Mouse (Mus musculus): Measurements from ENCODE around the gene Rnase10. TPM values are rescaled to one million over a fixed set of nuclear protein-coding genes. Genes with fewer than 3 reads are reported as not detected.

Gene Rnase10
- total and polyA plus RNA-seq, 2 experiments from 2014 or later: not detected

- TF ChIP-seq CTCF (IDR thresholded peaks at IDR 0.05): no peak
- DNase-seq (ENCODE audit: low spot score): no peak
- Histone ChIP-seq H3K27me3 (ENCODE audit: insufficient read depth, low read length) (no peaks in the 10 kb centered on the region), H3K9ac (replicated peaks; ENCODE audit: low read length, poor library complexity, severe bottlenecking) (no peak overlapping the region), H3K4me1 (ENCODE audit: insufficient read depth, low read length) (no peaks in the 10 kb centered on the region), H3K36me3 (ENCODE audit: insufficient read depth, low read length) (no peaks in the 10 kb centered on the region), H3K4me2 (ENCODE audit: low read depth, low read length, poor library complexity, severe bottlenecking) (no peak overlapping the region), H3K27ac (ENCODE audit: low read depth, low read length) (no peak overlapping the region), H3K4me3 (ENCODE audit: low read depth, low read length) (no peak overlapping the region), H3K9me3 (ENCODE audit: low read length) (no peaks in the 10 kb centered on the region)
- WGBS: 31% methylated on average over 13 of the region's 13 CpGs
- ATAC-seq (ENCODE audit: low FRiP score): no peak
Observed at GRCm38 (mm10) chr14:51054243-51055237, 47.0 kb downstream of the Rnase10 start.

GRCm38 (mm10) chr14:51057401-51057831 lies 49.9 kb downstream of the Rnase10 start, which contains the start of gene Rnase12:
TSS of gene Rnase12 (minus strand) at chr14:51057661.
- no peaks in the 10 kb centered on the region for H3K9me3 ChIP-seq (ENCODE audit: low read length)
- 72% methylated on average over 9 of the region's 9 CpGs for WGBS
- TF ChIP-seq CTCF (IDR thresholded peaks at IDR 0.05): no peak
- H3K4me2 ChIP-seq (ENCODE audit: low read depth, low read length, poor library complexity, severe bottlenecking): no peak within 1 kb of the TSS
- H3K4me3 ChIP-seq (ENCODE audit: low read depth, low read length): no peak within 1 kb of the TSS
- no peak for DNase-seq (ENCODE audit: low spot score)
- no peak for ATAC-seq (ENCODE audit: low FRiP score)
- no peak within 1 kb of the TSS for H3K27ac ChIP-seq (ENCODE audit: low read depth, low read length)
- no peak within 1 kb of the TSS for H3K9ac ChIP-seq (replicated peaks; ENCODE audit: low read length, poor library complexity, severe bottlenecking)
- no peaks in the 10 kb centered on the region for H3K27me3 ChIP-seq (ENCODE audit: insufficient read depth, low read length)
- no peaks in the 10 kb centered on the region for H3K4me1 ChIP-seq (ENCODE audit: insufficient read depth, low read length)
- no peaks in the 10 kb centered on the region for H3K36me3 ChIP-seq (ENCODE audit: insufficient read depth, low read length)

Other genes starting within 250 kb of the Rnase10 start
- gene Ttc5, start 222.2 kb upstream of the Rnase10 start, total RNA-seq (2014; rRNA removed): 83.9 and 109 TPM in 2 replicates
- gene Ttc5, start 222.2 kb upstream of the Rnase10 start, polyA plus RNA-seq (2015; fragmentation: Nextera tagmentation; extraction: Ambion mirVana): 93.1 and 97.8 TPM in 2 replicates
- gene Ccnb1ip1, start 200.0 kb upstream of the Rnase10 start, total RNA-seq (2014; rRNA removed): not detected in 2 replicates
- gene Ccnb1ip1, start 200.0 kb upstream of the Rnase10 start, polyA plus RNA-seq (2015; fragmentation: Nextera tagmentation; extraction: Ambion mirVana): not detected in 2 replicates
- gene Parp2, start 199.9 kb upstream of the Rnase10 start, total RNA-seq (2014; rRNA removed): 16.3 and 23.5 TPM in 2 replicates
- gene Parp2, start 199.9 kb upstream of the Rnase10 start, polyA plus RNA-seq (2015; fragmentation: Nextera tagmentation; extraction: Ambion mirVana): 30.7 and 32.7 TPM in 2 replicates
- gene Tep1, start 137.2 kb upstream of the Rnase10 start, total RNA-seq (2014; rRNA removed): 4.9 and 7.2 TPM in 2 replicates
- 1.9 and 2.2 TPM in 2 replicates for gene Tep1, start 137.2 kb upstream of the Rnase10 start, polyA plus RNA-seq (2015; fragmentation: Nextera tagmentation; extraction: Ambion mirVana)
- gene Klhl33, start 110.2 kb upstream of the Rnase10 start, total RNA-seq (2014; rRNA removed): 3.8 and 5.0 TPM in 2 replicates
- 2.4 and 2.9 TPM in 2 replicates for gene Klhl33, start 110.2 kb upstream of the Rnase10 start, polyA plus RNA-seq (2015; fragmentation: Nextera tagmentation; extraction: Ambion mirVana)
- gene Osgep, start 82.9 kb upstream of the Rnase10 start, total RNA-seq (2014; rRNA removed): 43.7 and 83.3 TPM in 2 replicates
- 64.9 and 70.4 TPM in 2 replicates for gene Osgep, start 82.9 kb upstream of the Rnase10 start, polyA plus RNA-seq (2015; fragmentation: Nextera tagmentation; extraction: Ambion mirVana)
- gene Apex1, start 82.8 kb upstream of the Rnase10 start, total RNA-seq (2014; rRNA removed): 79.9 and 84.1 TPM in 2 replicates
- gene Apex1, start 82.8 kb upstream of the Rnase10 start, polyA plus RNA-seq (2015; fragmentation: Nextera tagmentation; extraction: Ambion mirVana): 150 and 162 TPM in 2 replicates
- gene Pip4p1, start 76.9 kb upstream of the Rnase10 start, total RNA-seq (2014; rRNA removed): 65.4 and 105 TPM in 2 replicates
- gene Pip4p1, start 76.9 kb upstream of the Rnase10 start, polyA plus RNA-seq (2015; fragmentation: Nextera tagmentation; extraction: Ambion mirVana): 98.4 and 99.4 TPM in 2 replicates
- 18.8 and 35.9 TPM in 2 replicates for gene Pnp, start 76.7 kb upstream of the Rnase10 start, total RNA-seq (2014; rRNA removed)
- gene Pnp, start 76.7 kb upstream of the Rnase10 start, polyA plus RNA-seq (2015; fragmentation: Nextera tagmentation; extraction: Ambion mirVana): 12.5 and 14.4 TPM in 2 replicates
- gene Gm49342, start 63.2 kb upstream of the Rnase10 start, total RNA-seq (2014; rRNA removed): 0.82 and 8.3 TPM in 2 replicates
- 0.70 and 0.75 TPM in 2 replicates for gene Gm49342, start 63.2 kb upstream of the Rnase10 start, polyA plus RNA-seq (2015; fragmentation: Nextera tagmentation; extraction: Ambion mirVana)
- 1.1 and 1.4 TPM in 2 replicates for gene Pnp2, start 51.8 kb upstream of the Rnase10 start, total RNA-seq (2014; rRNA removed)
- 1.4 and 1.8 TPM in 2 replicates for gene Pnp2, start 51.8 kb upstream of the Rnase10 start, polyA plus RNA-seq (2015; fragmentation: Nextera tagmentation; extraction: Ambion mirVana)
- not detected in 2 replicates for gene Rnase9, start 34.1 kb downstream of the Rnase10 start, total RNA-seq (2014; rRNA removed)
- gene Rnase9, start 34.1 kb downstream of the Rnase10 start, polyA plus RNA-seq (2015; fragmentation: Nextera tagmentation; extraction: Ambion mirVana): not detected in 2 replicates
- not detected in 2 replicates for gene Rnase11, start 42.4 kb downstream of the Rnase10 start, total RNA-seq (2014; rRNA removed)
- not detected in 2 replicates for gene Rnase11, start 42.4 kb downstream of the Rnase10 start, polyA plus RNA-seq (2015; fragmentation: Nextera tagmentation; extraction: Ambion mirVana)
- gene Rnase12, start 49.9 kb downstream of the Rnase10 start, total RNA-seq (2014; rRNA removed): not detected in 2 replicates
- not detected in 2 replicates for gene Rnase12, start 49.9 kb downstream of the Rnase10 start, polyA plus RNA-seq (2015; fragmentation: Nextera tagmentation; extraction: Ambion mirVana)
- gene Olfr750, start 66.7 kb downstream of the Rnase10 start, total RNA-seq (2014; rRNA removed): 0.66 TPM in 1 of 2 replicates, not detected in the other
- 0.02 and 0.07 TPM in 2 replicates for gene Olfr750, start 66.7 kb downstream of the Rnase10 start, polyA plus RNA-seq (2015; fragmentation: Nextera tagmentation; extraction: Ambion mirVana)
- gene Rnase4, start 83.3 kb downstream of the Rnase10 start, total RNA-seq (2014; rRNA removed): 27.2 and 29.3 TPM in 2 replicates
- 14.9 and 15.1 TPM in 2 replicates for gene Rnase4, start 83.3 kb downstream of the Rnase10 start, polyA plus RNA-seq (2015; fragmentation: Nextera tagmentation; extraction: Ambion mirVana)
- gene Ang, start 83.4 kb downstream of the Rnase10 start, total RNA-seq (2014; rRNA removed): 2.1 and 3.2 TPM in 2 replicates
- 2.3 and 3.3 TPM in 2 replicates for gene Ang, start 83.4 kb downstream of the Rnase10 start, polyA plus RNA-seq (2015; fragmentation: Nextera tagmentation; extraction: Ambion mirVana)
- gene Eddm3b, start 106.7 kb downstream of the Rnase10 start, total RNA-seq (2014; rRNA removed): not detected in 2 replicates
- 0.11 TPM in 1 of 2 replicates, not detected in the other for gene Eddm3b, start 106.7 kb downstream of the Rnase10 start, polyA plus RNA-seq (2015; fragmentation: Nextera tagmentation; extraction: Ambion mirVana)
- 1.3 and 2.5 TPM in 2 replicates for gene Rnase6, start 116.2 kb downstream of the Rnase10 start, total RNA-seq (2014; rRNA removed)
- gene Rnase6, start 116.2 kb downstream of the Rnase10 start, polyA plus RNA-seq (2015; fragmentation: Nextera tagmentation; extraction: Ambion mirVana): 1.9 and 2.5 TPM in 2 replicates
- 1.0 TPM in 1 of 2 replicates, not detected in the other for gene Rnase1, start 139.0 kb downstream of the Rnase10 start, total RNA-seq (2014; rRNA removed)
- gene Rnase1, start 139.0 kb downstream of the Rnase10 start, polyA plus RNA-seq (2015; fragmentation: Nextera tagmentation; extraction: Ambion mirVana): 0.34 and 0.78 TPM in 2 replicates
- not detected in 2 replicates for gene Rnase2b, start 154.5 kb downstream of the Rnase10 start, total RNA-seq (2014; rRNA removed)
- not detected in 2 replicates for gene Rnase2b, start 154.5 kb downstream of the Rnase10 start, polyA plus RNA-seq (2015; fragmentation: Nextera tagmentation; extraction: Ambion mirVana)
- not detected in 2 replicates for gene Ang2, start 191.4 kb downstream of the Rnase10 start, total RNA-seq (2014; rRNA removed)
- gene Ang2, start 191.4 kb downstream of the Rnase10 start, polyA plus RNA-seq (2015; fragmentation: Nextera tagmentation; extraction: Ambion mirVana): not detected in 2 replicates
- not detected in 2 replicates for gene Ear14, start 195.6 kb downstream of the Rnase10 start, total RNA-seq (2014; rRNA removed)
- gene Ear14, start 195.6 kb downstream of the Rnase10 start, polyA plus RNA-seq (2015; fragmentation: Nextera tagmentation; extraction: Ambion mirVana): not detected in 2 replicates
- gene Rnase2a, start 248.4 kb downstream of the Rnase10 start, total RNA-seq (2014; rRNA removed): not detected in 2 replicates
- not detected in 2 replicates for gene Rnase2a, start 248.4 kb downstream of the Rnase10 start, polyA plus RNA-seq (2015; fragmentation: Nextera tagmentation; extraction: Ambion mirVana)